Mouse (Mus musculus) brown adipose tissue, adult 24 weeks (tissue): Measurements from ENCODE around the gene Gtf2h4. TPM values are rescaled to one million over a fixed set of nuclear protein-coding genes. Genes with fewer than 3 reads are reported as not detected.
A peak's percentile ranks its signal among the peaks of the same experiment; 100 is the strongest.

Experiments
- H3K27ac ChIP-seq: fragments of 200-500 bp; replicated peaks from 2 replicates; pipeline ENCODE4 v1.5.1; 2012; ENCODE audit warnings: low read depth, mild to moderate bottlenecking, low read length
- H3K4me1 ChIP-seq: fragments of 200-500 bp; 2 replicates; pipeline ENCODE4 v1.6.1; 2012; ENCODE audit warnings: low read length, mixed read lengths; ENCODE audit not compliant: control insufficient read depth, insufficient read depth, insufficient read length
- H3K4me3 ChIP-seq: fragments of 200-500 bp; 2 replicates; pipeline ENCODE4 v1.5.1; 2012; ENCODE audit warnings: low read depth, mild to moderate bottlenecking, low read length, moderate library complexity; ENCODE audit not compliant: insufficient read depth
- polyA plus RNA-seq: library from polyadenylated mRNA; stranded (reverse); fragments of >200 nt; gene quantifications from 2 replicates; pipeline ENCODE4 v1.2.4, GENCODE M21; 2012; ENCODE audit not compliant: missing spikeins, insufficient read depth, insufficient read length

The Gtf2h4 gene
- polyA plus RNA-seq, 1 experiment: 19.0 TPM

DNA sequence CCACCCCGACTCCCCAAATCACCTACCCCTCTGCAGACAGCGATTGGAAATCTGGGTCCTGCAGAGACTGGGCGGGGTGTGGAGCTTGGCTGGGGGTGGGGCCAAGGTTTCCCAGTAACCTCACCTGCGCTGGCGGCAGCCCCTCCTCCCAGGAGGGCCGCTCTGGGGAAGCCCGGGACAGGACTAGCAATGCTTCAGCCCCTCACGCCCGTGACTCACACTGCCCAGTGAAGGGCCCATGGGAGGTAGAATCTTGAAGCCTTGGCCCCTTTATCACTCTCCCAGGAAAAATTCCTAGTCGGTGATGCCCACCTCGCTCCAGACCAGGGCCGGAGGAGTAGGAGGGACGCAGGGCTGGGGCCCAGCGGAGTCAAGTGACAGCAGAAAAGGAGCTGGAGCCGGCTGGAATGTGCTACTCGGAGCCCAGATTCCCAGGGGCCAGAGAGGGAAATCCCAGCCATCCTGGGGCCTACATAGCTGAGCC is 28.5 kb upstream of the Gtf2h4 start:
- peak overlapping the region; percentile 60; the same call in 1 of the 2 replicates for H3K4me3 ChIP-seq
- H3K4me1 ChIP-seq: peaks cover 2% of the 10 kb centered on the region; the same call in 1 of the 2 replicates
- H3K27ac ChIP-seq: 0 out of 2 replicates have a peak overlapping the region, but pooled peaks have one; percentile 25

DNA sequence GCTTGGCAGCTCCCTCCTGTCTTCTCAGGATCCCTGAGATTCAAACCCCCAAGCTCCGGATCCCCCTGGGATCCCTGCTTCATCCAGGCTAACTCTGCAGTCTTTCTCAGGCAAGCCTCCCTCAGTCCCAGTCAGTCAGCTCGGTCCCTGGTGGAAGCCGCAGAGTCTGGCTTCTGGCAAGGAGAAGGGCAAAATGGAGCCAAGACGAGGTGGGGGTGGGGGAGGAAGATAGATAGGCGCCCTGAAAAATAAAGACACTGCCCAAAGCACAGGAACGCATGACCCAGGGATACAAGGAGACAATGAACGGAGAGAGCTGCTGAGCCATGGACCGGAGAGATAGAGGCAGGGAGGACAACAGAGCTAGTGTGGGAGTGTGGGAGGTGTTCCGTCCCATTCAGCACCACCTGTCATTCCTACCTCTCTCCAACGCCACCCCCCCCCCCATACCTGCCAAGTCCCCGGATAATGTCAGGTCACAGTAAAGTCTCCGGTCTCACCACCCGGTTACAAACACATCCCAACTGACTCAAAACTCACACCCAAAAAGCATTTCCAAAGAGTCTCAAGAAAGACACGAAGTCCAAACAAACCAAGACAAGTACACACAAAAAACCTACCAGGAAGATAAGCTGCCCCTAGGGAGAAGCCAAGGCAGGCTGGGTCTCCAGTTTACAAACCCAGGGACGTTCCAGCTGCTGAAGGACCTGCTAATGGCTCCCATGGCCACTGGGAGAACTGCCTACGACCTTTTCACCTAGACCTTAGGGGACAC is 27.9 kb upstream of the Gtf2h4 start:
- Histone ChIP-seq H3K4me1 (peaks cover 2% of the 10 kb centered on the region; the same call in 1 of the 2 replicates), H3K4me3 (peak overlapping the region; percentile 60), H3K27ac (0 out of 2 replicates have a peak overlapping the region, but pooled peaks have one; percentile 0)

DNA sequence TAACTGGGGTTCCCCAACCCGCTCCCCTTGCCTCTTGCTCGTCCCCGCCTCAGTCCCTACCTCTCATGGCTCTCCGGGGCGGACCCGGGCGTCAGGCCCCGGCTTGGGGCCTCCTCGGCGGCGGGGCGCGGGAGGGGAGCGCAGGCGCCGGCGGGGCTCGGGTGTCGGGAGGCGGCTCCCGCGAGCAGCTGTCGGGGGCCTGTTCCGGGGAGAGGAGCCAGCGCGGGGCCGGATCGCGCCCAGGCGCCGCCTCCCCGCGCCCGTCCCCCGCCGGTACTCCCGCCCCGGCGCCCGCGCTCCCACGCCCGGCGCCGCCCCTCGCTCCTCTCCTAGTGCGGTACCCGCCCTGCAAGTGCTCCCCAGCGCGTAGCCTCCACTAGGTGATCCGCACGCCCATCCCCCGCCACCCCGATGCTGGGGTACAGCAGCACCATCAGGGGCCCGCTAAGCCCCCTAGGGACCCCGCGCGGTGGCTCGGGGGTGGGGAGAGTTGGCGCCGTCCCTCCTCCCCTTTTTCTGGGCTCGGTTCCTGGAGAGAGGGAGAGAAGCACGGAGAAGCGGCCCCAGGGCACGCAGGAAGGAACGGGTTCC is 26.9 kb upstream of the Gtf2h4 start:
- Histone ChIP-seq H3K4me3 (peak overlapping the region; percentile 60), H3K27ac (peak overlapping the region; percentile 46), H3K4me1 (peaks cover 2% of the 10 kb centered on the region; the same call in 1 of the 2 replicates)

DNA sequence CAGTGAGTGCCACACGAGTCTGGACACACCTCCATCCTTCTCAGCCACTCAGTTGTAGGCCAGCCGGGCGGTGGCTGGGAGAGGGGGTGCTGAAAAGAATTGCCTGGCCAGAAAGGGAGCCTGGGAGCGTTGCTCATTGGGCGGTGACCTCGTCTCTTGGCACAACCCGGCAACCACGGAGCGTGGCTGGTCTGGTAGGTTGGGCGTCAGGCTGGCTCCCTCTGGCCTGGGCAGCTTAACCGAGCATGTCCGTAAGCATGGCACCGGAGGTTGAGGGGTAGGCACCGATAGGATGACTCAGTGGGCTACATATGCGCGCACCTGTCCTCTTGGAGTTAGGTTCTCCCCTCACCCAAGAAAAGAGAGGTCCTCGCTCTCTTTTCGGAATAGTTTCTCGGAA is 26.4 kb upstream of the Gtf2h4 start:
- Histone ChIP-seq H3K4me3 (peak overlapping the region; percentile 60), H3K4me1 (peaks cover 2% of the 10 kb centered on the region; the same call in 1 of the 2 replicates), H3K27ac (peak overlapping the region; percentile 46)

DNA sequence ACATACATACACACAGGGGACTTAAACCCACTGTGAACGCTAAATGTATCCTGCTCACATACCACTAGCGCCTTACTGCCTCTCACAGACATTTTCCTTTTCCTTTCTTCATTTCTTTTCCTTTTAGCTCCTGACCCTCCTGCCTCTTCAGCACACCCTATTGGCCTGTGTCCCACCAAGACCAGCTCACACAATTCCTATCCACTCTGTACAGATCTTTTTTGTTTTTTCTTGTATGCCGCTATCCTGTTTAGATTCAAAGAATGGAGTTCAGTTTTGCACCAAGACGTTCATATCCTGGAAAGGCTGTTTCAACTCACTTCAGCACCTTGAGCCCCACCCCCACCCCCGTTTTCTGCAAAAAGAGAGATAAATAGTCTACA is 25.0 kb upstream of the Gtf2h4 start:
- Histone ChIP-seq H3K4me3 (no peak overlapping the region), H3K4me1 (no peaks in the 10 kb centered on the region), H3K27ac (no peak overlapping the region)

DNA sequence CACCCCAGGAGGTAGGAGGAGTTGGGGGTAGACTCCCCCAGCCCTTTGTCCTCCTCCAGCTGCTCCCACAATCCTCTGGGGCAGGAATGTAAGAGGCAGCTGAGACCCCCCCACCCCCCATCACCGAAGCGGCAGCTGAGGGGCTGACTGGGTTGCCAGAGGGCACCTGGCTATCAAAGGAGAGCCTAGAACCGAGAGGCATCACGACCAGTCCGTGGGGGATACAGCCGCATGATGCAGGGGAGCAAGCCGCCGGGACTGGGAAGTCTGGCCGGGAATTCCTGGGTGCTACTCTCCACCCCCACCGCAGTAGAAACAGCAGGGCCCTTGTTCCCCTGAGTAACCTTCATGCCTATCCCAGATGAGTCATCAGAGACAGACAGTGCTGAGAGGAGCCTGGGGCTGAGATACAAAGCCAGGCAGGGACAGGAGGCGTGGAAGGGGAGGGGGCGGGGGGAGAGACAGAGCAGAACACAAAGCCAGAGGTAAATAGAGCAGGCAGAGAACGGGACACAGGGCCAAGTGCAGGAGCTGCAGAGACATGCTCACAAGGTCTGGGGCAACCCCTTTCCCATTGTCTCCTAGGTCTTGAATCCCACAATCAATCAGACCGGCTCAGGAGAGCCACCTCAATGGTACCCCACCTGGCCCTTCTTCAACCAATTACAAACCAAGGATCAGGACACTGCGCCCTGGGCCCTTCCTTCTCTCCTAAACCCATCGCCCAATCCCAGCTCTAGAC is 24.4 kb upstream of the Gtf2h4 start:
- Histone ChIP-seq H3K4me1 (no peaks in the 10 kb centered on the region), H3K27ac (no peak overlapping the region), H3K4me3 (no peak overlapping the region)

DNA sequence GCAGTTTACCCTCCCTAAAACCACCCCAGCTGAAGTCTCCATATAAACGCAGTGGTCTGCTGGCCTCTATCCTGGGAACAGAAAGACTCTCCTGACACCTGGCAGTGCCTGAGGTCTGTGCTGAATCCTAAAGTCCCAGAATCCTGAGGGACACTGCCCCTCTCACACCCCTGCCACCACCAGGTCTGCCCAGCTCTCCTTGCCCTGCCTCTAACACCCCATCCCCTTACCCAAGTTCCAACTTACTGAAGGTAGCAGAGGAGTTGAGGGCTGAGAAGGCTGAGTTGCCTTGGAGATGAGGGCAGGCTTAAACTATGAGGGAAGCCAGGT is 23.9 kb upstream of the Gtf2h4 start:
- no peaks in the 10 kb centered on the region for H3K4me1 ChIP-seq
- H3K4me3 ChIP-seq: no peak overlapping the region
- no peak overlapping the region for H3K27ac ChIP-seq

DNA sequence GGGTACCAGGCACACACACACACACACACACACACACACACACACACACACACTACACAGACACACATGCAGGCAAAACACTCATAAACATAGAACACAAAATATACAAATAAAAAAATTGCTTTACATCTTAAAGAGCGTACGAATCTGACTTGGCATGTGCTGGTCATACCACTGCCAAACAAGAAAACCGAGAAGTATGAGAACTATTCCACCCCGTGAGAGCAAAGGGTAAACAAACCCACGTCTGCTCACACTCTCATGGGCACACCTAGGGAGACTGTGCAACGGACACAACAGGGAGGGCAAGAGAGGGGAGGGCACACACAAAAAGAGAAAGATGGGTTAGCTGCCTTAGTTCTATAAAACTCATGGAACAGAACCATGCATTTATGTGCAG is 23.2 kb upstream of the Gtf2h4 start:
- Histone ChIP-seq H3K4me3 (no peak overlapping the region), H3K27ac (no peak overlapping the region), H3K4me1 (no peaks in the 10 kb centered on the region)

DNA sequence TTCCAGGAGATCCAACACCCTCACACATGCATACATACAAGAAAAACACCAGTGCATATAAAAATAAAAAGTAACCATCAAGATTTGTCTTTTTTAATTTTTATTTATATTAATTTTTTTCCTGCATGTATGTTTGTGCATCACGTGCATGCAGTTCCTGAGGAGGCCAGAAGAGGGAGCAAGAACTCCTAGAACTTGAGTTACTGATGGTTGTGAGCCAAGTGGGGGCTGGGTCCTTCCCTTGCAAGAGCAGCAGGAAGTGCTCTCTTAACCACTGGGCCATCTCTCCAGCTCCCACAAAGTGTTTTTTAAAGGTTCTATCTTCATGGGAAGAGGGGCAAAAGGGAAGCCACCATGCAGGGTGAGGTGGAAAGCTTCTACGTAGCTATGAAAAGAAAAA is 21.8 kb upstream of the Gtf2h4 start:
- no peaks in the 10 kb centered on the region for H3K4me1 ChIP-seq
- no peak overlapping the region for H3K4me3 ChIP-seq
- no peak overlapping the region for H3K27ac ChIP-seq

DNA sequence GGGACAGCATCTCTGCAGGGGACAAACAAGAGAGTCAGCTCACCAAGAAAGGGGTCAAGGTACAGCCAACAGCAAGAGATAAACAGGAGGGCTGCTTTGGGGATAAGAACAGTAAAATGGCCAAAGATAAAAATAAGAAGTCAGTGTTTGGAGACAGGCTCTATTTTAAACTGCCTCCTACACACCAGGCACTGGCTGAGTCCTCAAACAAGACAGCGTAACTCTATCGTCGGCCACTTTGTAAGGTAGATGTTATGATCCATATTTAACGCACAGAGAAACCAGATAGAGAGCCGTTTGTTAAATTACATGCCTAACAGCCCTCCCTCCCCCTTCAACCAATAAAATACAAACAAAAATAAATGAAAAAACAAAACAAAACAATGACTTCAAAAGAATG is 20.4 kb upstream of the Gtf2h4 start:
- Histone ChIP-seq H3K4me1 (no peaks in the 10 kb centered on the region), H3K4me3 (no peak overlapping the region), H3K27ac (no peak overlapping the region)

DNA sequence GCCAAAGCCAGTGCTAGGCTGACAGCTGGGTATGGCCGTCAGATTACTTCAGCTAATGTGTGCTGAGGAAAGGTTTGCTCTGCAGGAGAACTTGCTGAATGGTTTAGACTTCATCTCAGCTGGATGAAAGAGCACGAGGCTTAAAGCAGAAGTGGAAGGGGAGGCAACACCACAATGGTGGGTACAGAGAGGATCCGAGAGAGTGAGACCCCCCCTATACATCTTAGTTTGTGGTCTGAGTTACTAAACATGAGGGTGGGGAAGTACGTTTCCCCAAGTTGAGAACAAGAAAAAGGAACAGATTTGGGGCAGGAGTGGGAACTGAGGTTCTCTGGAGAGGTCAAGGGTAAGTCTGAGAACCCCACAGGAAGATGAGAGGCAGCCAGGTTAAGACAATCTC is 18.8 kb upstream of the Gtf2h4 start:
- Histone ChIP-seq H3K4me1 (no peaks in the 10 kb centered on the region), H3K4me3 (no peak overlapping the region), H3K27ac (no peak overlapping the region)

DNA sequence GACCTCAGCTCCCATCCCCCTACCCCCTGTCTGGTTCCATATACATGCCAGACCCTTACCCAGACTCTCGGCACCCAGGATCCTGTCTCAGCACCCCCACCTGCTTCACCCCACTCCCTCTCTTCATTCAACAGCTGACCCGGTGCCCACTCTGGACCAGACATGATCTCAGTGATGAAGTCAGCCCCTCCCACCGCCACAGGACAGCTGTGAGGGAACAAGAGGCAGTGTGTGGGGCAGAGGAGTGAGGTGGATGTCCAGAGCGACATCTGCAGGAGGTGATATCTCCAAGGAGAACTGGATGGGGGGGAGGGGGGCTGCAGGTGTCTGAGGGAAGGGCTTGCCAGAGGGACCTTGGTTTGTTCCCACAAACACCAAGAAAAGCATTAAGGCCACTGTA is 18.3 kb upstream of the Gtf2h4 start:
- Histone ChIP-seq H3K4me3 (no peak overlapping the region), H3K4me1 (no peaks in the 10 kb centered on the region), H3K27ac (no peak overlapping the region)

DNA sequence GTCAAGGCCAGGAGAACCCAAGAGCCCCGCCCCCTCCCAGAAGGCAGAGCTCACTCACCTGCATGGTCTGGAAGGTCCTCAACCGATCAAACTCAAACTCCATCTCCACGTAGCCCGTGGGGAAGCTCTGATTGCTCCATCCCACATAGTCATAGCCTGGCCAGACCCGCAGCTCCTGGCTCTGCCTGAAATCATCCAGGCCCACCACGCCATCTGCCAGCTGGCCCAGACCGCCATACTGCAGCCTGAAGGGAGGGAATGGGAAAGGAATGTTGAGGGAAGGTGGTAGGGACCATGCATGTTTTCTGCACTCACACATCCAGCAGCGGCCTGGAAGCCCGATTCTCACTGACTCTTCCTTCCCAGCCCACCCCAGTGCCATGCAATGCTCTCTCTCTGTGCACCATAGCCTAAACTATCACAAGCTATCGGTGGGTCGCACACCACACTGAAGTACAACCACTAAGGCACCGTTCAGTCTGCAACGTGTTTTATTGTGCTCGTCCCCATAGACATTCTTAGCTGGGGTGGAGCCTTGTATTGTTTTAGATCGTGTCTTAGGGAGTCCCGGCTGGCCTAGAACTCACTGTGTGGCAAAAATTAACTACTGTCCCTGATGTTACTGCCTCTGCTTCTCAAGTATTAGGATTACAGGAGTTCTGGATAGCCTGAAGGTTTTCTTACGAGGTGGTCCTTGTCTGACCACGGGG is 16.6 kb upstream of the Gtf2h4 start:
- H3K4me3 ChIP-seq: no peak overlapping the region
- no peaks in the 10 kb centered on the region for H3K4me1 ChIP-seq
- H3K27ac ChIP-seq: no peak overlapping the region

DNA sequence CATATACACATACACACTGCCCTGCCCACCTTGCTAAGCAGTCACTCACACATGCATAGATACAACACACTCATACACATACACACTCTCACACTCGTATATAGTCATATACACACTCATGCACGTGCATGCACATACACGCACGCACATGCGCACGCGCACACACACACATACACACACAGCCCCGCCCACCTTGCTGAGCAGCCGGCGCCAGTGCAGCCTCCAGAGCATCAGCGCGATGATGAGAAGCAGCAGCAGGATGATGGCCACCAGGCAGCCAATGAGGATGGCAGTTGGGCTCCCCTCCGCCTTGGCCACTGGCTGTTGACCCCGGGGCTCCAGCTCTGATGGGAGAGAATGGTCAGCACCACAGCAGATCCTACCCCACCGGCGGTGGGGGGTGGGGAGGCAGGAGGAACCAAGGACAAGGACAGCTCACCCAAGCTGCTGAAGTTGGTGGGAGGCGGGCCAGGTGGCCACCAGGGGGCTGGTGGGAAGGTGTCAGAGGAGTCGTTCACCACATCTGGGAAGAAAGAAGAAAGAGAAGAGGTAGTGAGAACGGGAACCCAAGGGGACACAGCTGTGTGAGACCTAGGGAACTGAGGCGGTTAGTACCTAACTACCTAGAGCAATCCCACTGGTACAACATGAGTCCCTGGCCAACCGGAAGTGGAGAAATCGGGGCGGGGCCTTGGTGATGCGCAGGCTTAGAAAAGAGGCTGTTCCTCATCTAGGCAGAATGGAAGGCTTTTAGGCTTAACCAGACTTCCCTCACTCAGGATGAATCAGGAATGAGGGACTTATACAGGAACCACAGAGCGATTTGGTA is 15.0 kb upstream of the Gtf2h4 start:
- Histone ChIP-seq H3K27ac (no peak overlapping the region), H3K4me3 (no peak overlapping the region), H3K4me1 (no peaks in the 10 kb centered on the region)
